Comparison of ENCODE assay signal across 17 mouse cellular contexts in genomic region chr13:81441412-81441811, GRCm38 (mm10).
DNase-seq lines count a peak whose midpoint lies in the region; ATAC-seq and TF ChIP-seq lines count a peak whose summit lies in the region.
"Had no signal": no experiment of that assay in that cellular context is flagged by ENCODE, and none has a peak within 500 bp of the region (broad histone marks: within the 10 kb centered on the region; RNA-seq: fewer than 3 reads in every experiment).

No protein-coding gene starts in this region.

- no peak for DNase-seq in heart, adult 2 months
- no peak for DNase-seq in heart, postnatal 36 days
- DNase-seq in lung, embryonic 14.5 days, result peak; percentile 34
- no peak for DNase-seq in lung, adult 18-20 months
- no peak for DNase-seq in MEL (ENCODE audit: low read depth, low spot score)
- DNase-seq: cerebellum, adult 8-10 months; gastrocnemius, postnatal 36 days; kidney, adult 11 months; kidney, postnatal 14 days; lung, postnatal 36 days; thymus, adult 2 months had no signal

- no peak overlapping the region for H3K27ac ChIP-seq in heart, adult 2 months
- no peak overlapping the region for H3K27ac ChIP-seq in lung, embryonic 14.5 days (ENCODE audit: low read depth)
- H3K27ac ChIP-seq in MEL (ENCODE audit: control insufficient read depth, low read depth, low read length), result no peak overlapping the region
- H3K27ac ChIP-seq in stomach, embryonic 14.5 days (ENCODE audit: low read length), result no peak overlapping the region
- H3K27ac ChIP-seq: limb, embryonic 15.5 days; neural tube, embryonic 12.5 days; stomach, embryonic 15.5 days had no signal

- no peaks in the 10 kb centered on the region for H3K9me3 ChIP-seq in lung, embryonic 14.5 days (ENCODE audit: low read depth, low read length)
- no peaks in the 10 kb centered on the region for H3K9me3 ChIP-seq in MEL (replicated peaks; ENCODE audit: insufficient read depth, low read length)
- H3K9me3 ChIP-seq in stomach, embryonic 14.5 days (ENCODE audit: control insufficient read depth, low read depth, low read length), result no peaks in the 10 kb centered on the region
- H3K9me3 ChIP-seq: limb, embryonic 15.5 days; neural tube, embryonic 12.5 days; stomach, embryonic 15.5 days had no signal

- peak; percentile 10 for TF ChIP-seq RAD21 in MEL (IDR thresholded peaks at IDR 0.05; ENCODE audit: low read depth, low read length)

- no peak overlapping the region for H3K9ac ChIP-seq in heart, adult 2 months (ENCODE audit: low read depth, low read length)
- no peak overlapping the region for H3K9ac ChIP-seq in lung, embryonic 14.5 days
- no peak overlapping the region for H3K9ac ChIP-seq in MEL (ENCODE audit: control insufficient read depth, low read depth, low read length, poor library complexity, severe bottlenecking)
- no peak overlapping the region for H3K9ac ChIP-seq in stomach, embryonic 14.5 days (replicated peaks; ENCODE audit: low read depth, low read length)
- H3K9ac ChIP-seq: limb, embryonic 15.5 days; neural tube, embryonic 12.5 days; stomach, embryonic 15.5 days had no signal

- H3K36me3 ChIP-seq in heart, adult 2 months (ENCODE audit: control insufficient read depth, insufficient read depth, low read length), result no peaks in the 10 kb centered on the region
- no peaks in the 10 kb centered on the region for H3K36me3 ChIP-seq in lung, embryonic 14.5 days (ENCODE audit: insufficient read depth)
- no peaks in the 10 kb centered on the region for H3K36me3 ChIP-seq in MEL (ENCODE audit: control insufficient read depth in 1 of 2, insufficient read depth in 2 of 2, low read length in 2 of 2)
- H3K36me3 ChIP-seq in stomach, embryonic 14.5 days (ENCODE audit: control insufficient read depth, insufficient read depth, low read length), result no peaks in the 10 kb centered on the region
- H3K36me3 ChIP-seq: limb, embryonic 15.5 days; stomach, embryonic 15.5 days had no signal

- TF ChIP-seq POLR2A in heart, adult 2 months (IDR thresholded peaks at IDR 0.05; ENCODE audit: insufficient read depth, low read depth, low read length), result no peak
- no peak for TF ChIP-seq POLR2A in MEL (IDR thresholded peaks at IDR 0.05; ENCODE audit: control insufficient read depth in 1 of 2, insufficient read depth in 1 of 2, low read depth in 1 of 2, low read length in 2 of 2, poor library complexity in 1 of 2)

- H3K4me2 ChIP-seq in lung, embryonic 14.5 days, result no peak overlapping the region
- no peak overlapping the region for H3K4me2 ChIP-seq in stomach, embryonic 14.5 days (replicated peaks; ENCODE audit: low read depth, low read length)
- H3K4me2 ChIP-seq: limb, embryonic 15.5 days; neural tube, embryonic 12.5 days; stomach, embryonic 15.5 days had no signal

- no peak for ATAC-seq in lung, embryonic 14.5 days (ENCODE audit: insufficient read depth)
- peak; percentile 33; the same call in 1 of the 2 replicates for ATAC-seq in stomach, embryonic 14.5 days (ENCODE audit: insufficient number of reproducible peaks, insufficient read depth, low FRiP score, low read depth)
- ATAC-seq in erythroid progenitor cell, adult 5-6 weeks (replicated peaks; ENCODE audit: low FRiP score, poor library complexity, severe bottlenecking), result no peak
- ATAC-seq: forebrain, embryonic 16.5 days had no signal

- 75% methylated on average over 3 of the region's 3 CpGs for WGBS in heart, adult 2 months
- WGBS in lung, embryonic 14.5 days, result 72% methylated on average over 3 of the region's 3 CpGs
- WGBS in stomach, embryonic 14.5 days, result 70% methylated on average over 3 of the region's 3 CpGs

- intact Hi-C loops in heart, adult 2 months (cut with DNase I), result no loop called here
- intact Hi-C loops in heart, postnatal 36 days (cut with DNase I), result no loop called here

- H3K79me2 ChIP-seq in heart, adult 2 months (replicated peaks; ENCODE audit: control insufficient read depth, insufficient read depth, low read length), result no peaks in the 10 kb centered on the region
- H3K79me2 ChIP-seq in MEL (ENCODE audit: control insufficient read depth, insufficient read depth, low read length, poor library complexity), result no peaks in the 10 kb centered on the region

- no peak overlapping the region for H3K4me3 ChIP-seq in heart, adult 2 months
- H3K4me3 ChIP-seq in lung, embryonic 14.5 days (ENCODE audit: low read depth, low read length), result no peak overlapping the region
- H3K4me3 ChIP-seq in MEL (ENCODE audit: control insufficient read depth in 1 of 2, insufficient read depth in 1 of 2, low read depth in 2 of 2, low read length in 2 of 2), result no peak overlapping the region
- H3K4me3 ChIP-seq in stomach, embryonic 14.5 days (ENCODE audit: low read depth, low read length), result no peak overlapping the region
- H3K4me3 ChIP-seq: limb, embryonic 15.5 days; neural tube, embryonic 12.5 days; stomach, embryonic 15.5 days had no signal

- 0 out of 2 replicates have a peak, but pooled peaks have one; percentile 15 for TF ChIP-seq CTCF in heart, adult 2 months (IDR thresholded peaks at IDR 0.05)
- TF ChIP-seq CTCF in lung, embryonic 14.5 days (IDR thresholded peaks at IDR 0.05; ENCODE audit: low read depth), result peak; percentile 39
- TF ChIP-seq CTCF in MEL (IDR thresholded peaks at IDR 0.05 in 2 of 3, conservative IDR thresholded peaks at IDR 0.05 in 1 of 3; ENCODE audit: control insufficient read depth in 1 of 3, insufficient read depth in 1 of 3, low read depth in 2 of 3, low read length in 3 of 3, poor library complexity in 1 of 3, severe bottlenecking in 1 of 3), result peak in 1 of 3 experiments; percentile 10; a peak in 1 of 6 replicates

- TF ChIP-seq EP300 in heart, adult 2 months (IDR thresholded peaks at IDR 0.05; ENCODE audit: insufficient read depth, low read depth, low read length), result no peak
- no peak for TF ChIP-seq EP300 in MEL (IDR thresholded peaks at IDR 0.05; ENCODE audit: low read depth in 1 of 2, low read length in 2 of 2)

- no peaks in the 10 kb centered on the region for H3K27me3 ChIP-seq in heart, adult 2 months (ENCODE audit: control insufficient read depth, insufficient read depth, low read length)
- H3K27me3 ChIP-seq in lung, embryonic 14.5 days (ENCODE audit: insufficient read depth, low read length), result no peaks in the 10 kb centered on the region
- H3K27me3 ChIP-seq in MEL (ENCODE audit: control insufficient read depth in 1 of 2, insufficient read depth in 2 of 2, low read length in 2 of 2), result no peaks in the 10 kb centered on the region; a peak in 2 of 4 replicates
- H3K27me3 ChIP-seq in stomach, embryonic 14.5 days (ENCODE audit: control insufficient read depth, insufficient read depth, low read length), result no peaks in the 10 kb centered on the region
- H3K27me3 ChIP-seq: limb, embryonic 15.5 days; neural tube, embryonic 12.5 days; stomach, embryonic 15.5 days had no signal

- no peaks in the 10 kb centered on the region for H3K4me1 ChIP-seq in heart, adult 2 months (ENCODE audit: control insufficient read depth, insufficient read depth, low read length)
- no peaks in the 10 kb centered on the region for H3K4me1 ChIP-seq in lung, embryonic 14.5 days (ENCODE audit: insufficient read depth)
- H3K4me1 ChIP-seq in MEL (ENCODE audit: control insufficient read depth in 1 of 2, insufficient read depth in 2 of 2, low read length in 2 of 2), result no peaks in the 10 kb centered on the region
- H3K4me1 ChIP-seq in stomach, embryonic 14.5 days (ENCODE audit: control insufficient read depth, insufficient read depth, low read length), result no peaks in the 10 kb centered on the region
- H3K4me1 ChIP-seq: limb, embryonic 15.5 days; neural tube, embryonic 12.5 days; stomach, embryonic 15.5 days had no signal

TF ChIP-seq in MEL, 35 proteins besides CTCF, POLR2A, EP300 and RAD21:
- TF ChIP-seq ZC3H11A (IDR thresholded peaks at IDR 0.05; ENCODE audit: low read depth, low read length) (no peak), SMC3 (IDR thresholded peaks at IDR 0.05; ENCODE audit: low read depth, low read length) (peak; percentile 27)
